Comparison of ENCODE assay signal across 8 mouse cellular contexts in the genomic region with DNA sequence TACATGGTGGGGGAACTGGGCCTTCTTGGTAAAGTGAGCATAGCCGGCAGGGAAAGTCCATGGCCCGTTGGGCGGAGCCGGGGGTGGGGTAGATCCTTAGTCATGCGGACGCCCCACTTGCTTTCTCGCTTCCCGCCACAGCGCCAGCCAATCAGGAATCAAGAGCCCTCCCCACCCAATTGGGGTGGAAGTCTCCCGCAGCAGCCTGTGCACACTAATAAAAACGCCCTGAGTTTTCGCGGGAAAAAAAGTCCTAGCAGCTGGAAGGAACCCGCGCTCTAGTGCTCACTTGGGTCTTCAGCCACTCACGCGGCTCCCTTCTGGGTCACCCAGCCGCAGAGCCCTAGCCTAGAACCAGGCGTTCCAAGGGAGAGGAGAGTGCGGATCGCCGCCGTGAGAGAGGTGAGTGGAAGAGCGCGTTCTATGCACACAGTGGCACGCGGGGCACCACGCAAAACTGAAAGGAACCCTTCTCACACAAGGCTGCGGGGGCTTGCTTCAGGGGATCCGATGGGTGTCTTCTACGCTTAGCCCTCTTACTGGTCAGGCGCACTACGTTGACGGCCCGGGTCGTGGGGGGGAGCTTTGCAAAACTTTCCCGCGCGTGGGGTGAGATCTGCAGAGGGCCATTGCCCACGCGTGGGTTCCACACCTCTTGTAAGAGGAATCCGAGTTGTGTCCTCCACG. TPM values are rescaled to one million over a fixed set of nuclear protein-coding genes. Genes with fewer than 3 reads are reported as not detected.
A peak's percentile ranks its signal among the peaks of the same experiment; 100 is the strongest.
DNase-seq lines count a peak whose midpoint lies in the region; ATAC-seq and TF ChIP-seq lines count a peak whose summit lies in the region.

Gene Uhrf1, plus strand, starts transcription at position 162 of the 687 bp plus-strand sequence.

- TF ChIP-seq CTCF in E14TG2a.4 (conservative IDR thresholded peaks at IDR 0.05; ENCODE audit: low read length): no peak

- peaks cover 76% of the 10 kb centered on the region for H3K4me1 ChIP-seq in E14TG2a.4 (replicated peaks; ENCODE audit: low read depth, low read length)
- peaks cover 25% of the 10 kb centered on the region for H3K4me1 ChIP-seq in forebrain, embryonic 11.5 days (replicated peaks; ENCODE audit: control insufficient read depth, insufficient read depth, low read length)
- H3K4me1 ChIP-seq in limb, embryonic 11.5 days (ENCODE audit: control insufficient read depth, insufficient read depth, low read length): peaks cover 25% of the 10 kb centered on the region
- H3K4me1 ChIP-seq in midbrain, embryonic 12.5 days: peaks cover 49% of the 10 kb centered on the region

- peak within 1 kb of the TSS; percentile 94 for H3K27ac ChIP-seq in forebrain, embryonic 11.5 days (ENCODE audit: low read depth, low read length)
- H3K27ac ChIP-seq in limb, embryonic 11.5 days (replicated peaks; ENCODE audit: low read depth, low read length): peak within 1 kb of the TSS; percentile 91
- H3K27ac ChIP-seq in midbrain, embryonic 12.5 days (replicated peaks): peak within 1 kb of the TSS; percentile 65

- H3K4me2 ChIP-seq in forebrain, embryonic 11.5 days (ENCODE audit: low read depth, low read length, severe bottlenecking): peak within 1 kb of the TSS; percentile 97
- peak within 1 kb of the TSS; percentile 98 for H3K4me2 ChIP-seq in limb, embryonic 11.5 days (ENCODE audit: low read depth, severe bottlenecking)
- peak within 1 kb of the TSS; percentile 93 for H3K4me2 ChIP-seq in midbrain, embryonic 12.5 days (replicated peaks)

- H3K9me3 ChIP-seq in E14TG2a.4 (ENCODE audit: low read length): no peaks in the 10 kb centered on the region
- no peaks in the 10 kb centered on the region for H3K9me3 ChIP-seq in forebrain, embryonic 11.5 days (ENCODE audit: control insufficient read depth, low read length)
- H3K9me3 ChIP-seq in limb, embryonic 11.5 days (ENCODE audit: control insufficient read depth, low read length): no peaks in the 10 kb centered on the region
- H3K9me3 ChIP-seq in midbrain, embryonic 12.5 days: no peaks in the 10 kb centered on the region

- H3K36me3 ChIP-seq in E14TG2a.4 (ENCODE audit: insufficient read depth, low read length): peaks cover 37% of the 10 kb centered on the region
- H3K36me3 ChIP-seq in forebrain, embryonic 11.5 days (ENCODE audit: control insufficient read depth, insufficient read depth, low read length): peaks cover 4% of the 10 kb centered on the region; the same call in 1 of the 2 replicates
- peaks cover 23% of the 10 kb centered on the region for H3K36me3 ChIP-seq in limb, embryonic 11.5 days (ENCODE audit: control insufficient read depth, insufficient read depth, low read length)
- H3K36me3 ChIP-seq in midbrain, embryonic 12.5 days: peaks cover 21% of the 10 kb centered on the region
- H3K36me3 ChIP-seq in splenic B cell, adult 2 months (ENCODE audit: control insufficient read depth, insufficient read depth, low read length, poor library complexity, severe bottlenecking): no peaks in the 10 kb centered on the region

- H3K9ac ChIP-seq in forebrain, embryonic 11.5 days (ENCODE audit: low read length): peak within 1 kb of the TSS; percentile 92
- peak within 1 kb of the TSS; percentile 87 for H3K9ac ChIP-seq in limb, embryonic 11.5 days (ENCODE audit: low read length)
- H3K9ac ChIP-seq in midbrain, embryonic 12.5 days (replicated peaks): peak within 1 kb of the TSS; percentile 72

- no peaks in the 10 kb centered on the region for H3K27me3 ChIP-seq in E14TG2a.4 (ENCODE audit: insufficient read depth, low read length)
- no peaks in the 10 kb centered on the region for H3K27me3 ChIP-seq in forebrain, embryonic 11.5 days (ENCODE audit: control insufficient read depth, insufficient read depth, low read length)
- no peaks in the 10 kb centered on the region for H3K27me3 ChIP-seq in limb, embryonic 11.5 days (ENCODE audit: control insufficient read depth, insufficient read depth, low read length)
- no peaks in the 10 kb centered on the region for H3K27me3 ChIP-seq in midbrain, embryonic 12.5 days
- H3K27me3 ChIP-seq in splenic B cell, adult 2 months (ENCODE audit: control insufficient read depth, insufficient read depth, low read length, poor library complexity, severe bottlenecking): no peaks in the 10 kb centered on the region

- peak; percentile 89 for DNase-seq in adrenal gland, adult 2 months
- peak; percentile 93 for DNase-seq in forebrain, embryonic 11.5 days (ENCODE audit: low spot score)
- peak; percentile 89 for DNase-seq in heart, postnatal 4 days
- DNase-seq in limb, embryonic 11.5 days (ENCODE audit: low spot score): peak; percentile 92
- DNase-seq in splenic B cell, adult 2 months (ENCODE audit: low read depth, low spot score): peak; percentile 68
- DNase-seq in cerebellum, adult 18-20 months: no peak

- under 1% methylated on average over 43 of the region's 43 CpGs for WGBS in forebrain, embryonic 11.5 days
- under 1% methylated on average over 43 of the region's 43 CpGs for WGBS in limb, embryonic 11.5 days
- under 1% methylated on average over 43 of the region's 43 CpGs for WGBS in midbrain, embryonic 12.5 days

- ATAC-seq in forebrain, embryonic 11.5 days (replicated peaks; ENCODE audit: low FRiP score): peak; percentile 84
- peak; percentile 75 for ATAC-seq in limb, embryonic 11.5 days (ENCODE audit: insufficient number of reproducible peaks, low FRiP score, low TSS enrichment, low read depth)
- ATAC-seq in midbrain, embryonic 12.5 days (ENCODE audit: low FRiP score, low read depth): peak; percentile 61

- H3K4me3 ChIP-seq in E14TG2a.4 (replicated peaks; ENCODE audit: low read length): peak within 1 kb of the TSS; percentile 94
- peak within 1 kb of the TSS; percentile 88 for H3K4me3 ChIP-seq in forebrain, embryonic 11.5 days (ENCODE audit: low read depth, low read length)
- H3K4me3 ChIP-seq in limb, embryonic 11.5 days (ENCODE audit: low read depth, low read length): peak within 1 kb of the TSS; percentile 85
- H3K4me3 ChIP-seq in midbrain, embryonic 12.5 days: peak within 1 kb of the TSS; percentile 85

RNA-seq across cellular contexts. Expression of gene Uhrf1, which starts in this region (rescaled TPM):
- 1 to 10 TPM; 3.1 to 3.5 TPM for total RNA-seq in adrenal gland, adult 2 months (2021)
- polyA plus RNA-seq in adrenal gland, adult 2 months (2012; rRNA removed): 2.7 and 3.0 TPM in 2 replicates
- 197 and 223 TPM in 2 replicates for polyA plus RNA-seq in forebrain, embryonic 11.5 days (2014; fragmentation: Nextera tagmentation; extraction: Ambion mirVana)
- 10 to 100 TPM; 71.8 to 76.7 TPM for total RNA-seq in heart, postnatal 4 days (2021)
- polyA plus RNA-seq in limb, embryonic 11.5 days (2014; fragmentation: Nextera tagmentation; extraction: Ambion mirVana): 153 and 167 TPM in 2 replicates
- 161 and 166 TPM in 2 replicates for polyA plus RNA-seq in midbrain, embryonic 12.5 days (2016; fragmentation: Nextera tagmentation; extraction: Ambion mirVana)

Comparison
In these comparisons a context has a peak if more than half of its experiments do, and no peak if none do; other contexts are left out.
1. RNA of gene Uhrf1 (total RNA-seq): 71.8 to 76.7 TPM in heart, postnatal 4 days; 3.1 to 3.5 TPM in adrenal gland, adult 2 months; every median in the first group is over 10 times any median in the second.
2. RNA of gene Uhrf1 (polyA plus RNA-seq): 197 to 223 TPM in forebrain, embryonic 11.5 days, 161 to 166 TPM in midbrain, embryonic 12.5 days and 153 to 167 TPM in limb, embryonic 11.5 days; 2.7 to 3.0 TPM in adrenal gland, adult 2 months; every median in the first group is over 10 times any median in the second.
3. DNase-seq: peak in adrenal gland, adult 2 months (single experiment), forebrain, embryonic 11.5 days (single experiment), heart, postnatal 4 days (single experiment), limb, embryonic 11.5 days (single experiment) and splenic B cell, adult 2 months (single experiment); none in cerebellum, adult 18-20 months (0 of 2).
4. Peak in every context shown above with its lines, with median percentiles within 50 percentile points of each other: H3K4me3 ChIP-seq, ATAC-seq, H3K27ac ChIP-seq, H3K4me2 ChIP-seq and H3K9ac ChIP-seq.